Mouse (Mus musculus) cerebellum, adult 2 months (tissue): ENCODE data around the gene Exosc7. TPM values are rescaled to one million over a fixed set of nuclear protein-coding genes. Genes with fewer than 3 reads are reported as not detected.

Experiments used
- DNase-seq, 2 experiments: peaks; one replicate each; pipeline ENCODE4 v3.0.0; 2021
- H3K27ac ChIP-seq: fragments of 200-500 bp; 2 replicates; pipeline ENCODE4 v1.5.1; 2012; ENCODE audit warnings: low read length, control low read depth, inconsistent platforms; ENCODE audit not compliant: insufficient read depth
- H3K27me3 ChIP-seq: fragments of 200-500 bp; 2 replicates; pipeline ENCODE4 v1.6.1; 2012; ENCODE audit warnings: inconsistent platforms, mild to moderate bottlenecking, low read length, moderate library complexity; ENCODE audit not compliant: control insufficient read depth, insufficient read depth
- H3K4me1 ChIP-seq: fragments of 200-500 bp; 2 replicates; pipeline ENCODE4 v1.6.1; 2011; ENCODE audit warnings: low read length; ENCODE audit not compliant: control insufficient read depth, insufficient read depth
- H3K4me3 ChIP-seq: fragments of 200-500 bp; replicated peaks from 2 replicates; pipeline ENCODE3; 2011; ENCODE audit warnings: mild to moderate bottlenecking, low read depth, low read length, control low read depth; ENCODE audit not compliant: insufficient read depth
- CTCF ChIP-seq: fragments of 200-500 bp; IDR thresholded peaks from 2 replicates; pipeline ENCODE4 v1.5.1; 2011; ENCODE audit warnings: low read depth, mild to moderate bottlenecking, control low read depth, low read length, moderate library complexity, borderline replicate concordance; ENCODE audit not compliant: insufficient read depth
- POLR2A ChIP-seq: fragments of 200-500 bp; IDR thresholded peaks from 2 replicates; pipeline ENCODE4 v1.6.1; 2011; ENCODE audit warnings: low read length, control low read depth, borderline replicate concordance; ENCODE audit not compliant: insufficient read depth
- WGBS: fragments of 180-500 bp; shearing (Covaris S2); methylation state at CpG from one replicate; pipeline ENCODE4 v1.1.7; 2018; 5-methylcytosine and 5-hydroxymethylcytosine counted together
- polyA plus RNA-seq: library from polyadenylated mRNA; depleted of rRNA; stranded (reverse); fragments of >200 nt; gene quantifications from 2 replicates; pipeline ENCODE4 v1.2.3, GENCODE M21; 2012

Gene Exosc7
- polyA plus RNA-seq, 1 experiment, result 57.2 TPM

DNA sequence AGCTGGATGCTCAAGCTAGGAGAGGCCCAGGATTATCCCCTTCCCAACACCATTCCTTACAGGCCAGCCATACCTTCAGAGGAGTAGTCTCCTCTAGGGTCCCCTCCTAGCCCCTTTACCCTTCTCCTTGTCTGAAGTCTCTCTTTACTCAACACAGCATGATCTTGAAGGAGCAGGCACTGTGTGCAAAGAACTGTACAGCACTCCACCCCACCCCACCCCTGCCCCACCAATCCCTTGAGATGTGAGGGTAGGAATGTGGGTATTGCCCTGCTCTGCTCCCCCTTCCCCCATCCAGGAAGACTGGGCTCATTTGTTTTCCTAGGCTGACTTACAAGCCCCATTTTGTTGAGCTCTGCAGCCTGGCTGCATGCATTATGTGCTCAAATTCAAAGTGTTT lies 8.7 kb upstream of the Exosc7 start:
- Histone ChIP-seq H3K4me3 (no peak overlapping the region), H3K27me3 (no peaks in the 10 kb centered on the region), H3K27ac (no peak overlapping the region), H3K4me1 (no peaks in the 10 kb centered on the region)
- no peak for TF ChIP-seq CTCF
- no peak for TF ChIP-seq POLR2A
- DNase-seq, result no peak

GRCm38 (mm10) chr9:123107186-123107585 lies 5.8 kb upstream of the Exosc7 start:
- Histone ChIP-seq H3K4me1 (no peaks in the 10 kb centered on the region), H3K27ac (no peak overlapping the region), H3K27me3 (no peaks in the 10 kb centered on the region), H3K4me3 (no peak overlapping the region)
- TF ChIP-seq POLR2A (no peak), CTCF (no peak)
- 91% methylated on average over 4 of the region's 4 CpGs for WGBS
- DNase-seq, result no peak

DNA sequence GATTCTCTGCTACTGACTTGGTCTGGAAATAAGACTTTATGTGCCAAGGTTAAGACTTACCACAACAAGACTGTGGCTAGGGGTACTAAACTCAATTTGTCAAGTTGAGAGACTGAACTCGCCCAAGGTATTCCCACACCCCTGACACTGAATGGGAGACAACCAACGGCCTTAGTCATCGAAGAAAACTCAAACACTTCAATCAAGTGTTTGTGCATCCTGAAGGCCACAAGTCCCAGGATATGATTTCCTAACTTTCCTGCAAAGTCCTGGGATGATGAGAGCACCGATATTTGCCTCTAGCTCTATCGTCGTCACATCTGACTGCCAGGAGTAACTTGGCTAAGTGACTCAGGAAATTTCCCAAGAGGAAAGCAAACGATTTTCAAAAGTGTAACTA lies 3.8 kb upstream of the Exosc7 start:
- 87% methylated on average over 7 of the region's 7 CpGs for WGBS
- no peak for DNase-seq

DNA sequence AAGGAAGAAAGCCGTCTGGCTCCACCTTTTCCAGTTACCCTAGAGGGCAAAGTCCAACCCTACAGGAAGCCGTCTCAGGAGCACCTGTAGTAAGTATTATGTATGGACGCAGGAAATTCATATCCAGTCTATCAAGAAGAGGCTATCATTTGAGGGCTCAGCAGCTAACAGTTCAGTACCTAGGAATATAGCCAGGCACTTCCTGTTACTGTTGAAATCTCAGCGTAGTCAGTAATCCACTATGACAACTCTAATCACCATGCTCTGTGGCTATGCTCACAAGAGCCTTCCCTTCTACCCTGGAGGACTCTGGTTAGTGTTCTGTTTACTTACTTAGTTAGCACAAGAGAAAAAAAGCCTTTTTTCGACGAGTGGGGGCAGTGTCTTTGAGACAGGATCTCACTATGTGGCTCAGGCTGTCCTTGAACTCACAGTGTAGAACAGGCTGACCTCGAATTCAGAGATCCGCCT lies 1.2 kb upstream of the Exosc7 start:
- H3K27ac ChIP-seq, result no peak overlapping the region
- no peak for DNase-seq
- 57% methylated on average over 8 of the region's 8 CpGs for WGBS
- peak overlapping the region; percentile 67 for H3K4me3 ChIP-seq
- H3K4me1 ChIP-seq, result no peaks in the 10 kb centered on the region; the same call in 1 of the 2 replicates
- no peak for TF ChIP-seq CTCF
- TF ChIP-seq POLR2A, result no peak
- no peaks in the 10 kb centered on the region for H3K27me3 ChIP-seq

More for the DNA sequence above, 3.8 kb upstream of the Exosc7 start:
- Histone ChIP-seq H3K27me3 (no peaks in the 10 kb centered on the region), H3K4me3 (no peak overlapping the region), H3K4me1 (no peaks in the 10 kb centered on the region), H3K27ac (no peak overlapping the region)
- TF ChIP-seq CTCF, result no peak
- no peak for TF ChIP-seq POLR2A

GRCm38 (mm10) chr9:123113931-123114330 lies 916 bp downstream of the Exosc7 start:
- Histone ChIP-seq H3K27ac (no peak overlapping the region), H3K27me3 (no peaks in the 10 kb centered on the region), H3K4me3 (peak overlapping the region; percentile 67), H3K4me1 (no peaks in the 10 kb centered on the region; the same call in 1 of the 2 replicates)
- TF ChIP-seq POLR2A (no peak), CTCF (no peak)
- peak in 1 of 2 experiments; percentile 21 for DNase-seq
- 41% methylated on average over 6 of the region's 6 CpGs for WGBS

GRCm38 (mm10) chr9:123115566-123115965 lies 2.6 kb downstream of the Exosc7 start:
- no peak for DNase-seq
- 100% methylated on average over 1 of the region's 1 CpGs for WGBS

DNA sequence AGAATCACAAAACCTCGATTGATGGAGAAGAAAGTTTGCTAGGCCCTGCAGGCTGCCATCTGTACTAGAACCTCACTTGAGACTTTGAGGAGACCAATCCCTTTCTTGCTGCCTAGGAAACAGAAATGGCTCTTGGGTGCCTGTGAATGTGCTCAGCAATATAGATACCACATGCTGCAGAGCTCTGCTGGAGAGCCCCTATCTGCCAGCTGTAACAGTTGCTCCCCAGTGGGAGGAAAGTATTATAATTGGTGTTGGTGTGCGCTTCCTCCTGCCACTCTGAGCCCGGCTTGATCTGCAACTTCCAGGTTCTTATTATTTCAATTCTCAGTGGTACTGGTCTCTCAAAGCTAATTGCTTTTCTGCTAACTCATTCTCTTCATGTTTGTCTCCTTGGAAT lies 10.0 kb downstream of the Exosc7 start:
- no peak overlapping the region for H3K27ac ChIP-seq
- no peak for DNase-seq
- 80% methylated on average over 3 of the region's 3 CpGs for WGBS

More at GRCm38 (mm10) chr9:123115566-123115965, 2.6 kb downstream of the Exosc7 start:
- Histone ChIP-seq H3K4me3 (no peak overlapping the region), H3K27me3 (no peaks in the 10 kb centered on the region), H3K4me1 (no peaks in the 10 kb centered on the region; the same call in 1 of the 2 replicates), H3K27ac (no peak overlapping the region)
- no peak for TF ChIP-seq POLR2A
- TF ChIP-seq CTCF, result no peak

DNA sequence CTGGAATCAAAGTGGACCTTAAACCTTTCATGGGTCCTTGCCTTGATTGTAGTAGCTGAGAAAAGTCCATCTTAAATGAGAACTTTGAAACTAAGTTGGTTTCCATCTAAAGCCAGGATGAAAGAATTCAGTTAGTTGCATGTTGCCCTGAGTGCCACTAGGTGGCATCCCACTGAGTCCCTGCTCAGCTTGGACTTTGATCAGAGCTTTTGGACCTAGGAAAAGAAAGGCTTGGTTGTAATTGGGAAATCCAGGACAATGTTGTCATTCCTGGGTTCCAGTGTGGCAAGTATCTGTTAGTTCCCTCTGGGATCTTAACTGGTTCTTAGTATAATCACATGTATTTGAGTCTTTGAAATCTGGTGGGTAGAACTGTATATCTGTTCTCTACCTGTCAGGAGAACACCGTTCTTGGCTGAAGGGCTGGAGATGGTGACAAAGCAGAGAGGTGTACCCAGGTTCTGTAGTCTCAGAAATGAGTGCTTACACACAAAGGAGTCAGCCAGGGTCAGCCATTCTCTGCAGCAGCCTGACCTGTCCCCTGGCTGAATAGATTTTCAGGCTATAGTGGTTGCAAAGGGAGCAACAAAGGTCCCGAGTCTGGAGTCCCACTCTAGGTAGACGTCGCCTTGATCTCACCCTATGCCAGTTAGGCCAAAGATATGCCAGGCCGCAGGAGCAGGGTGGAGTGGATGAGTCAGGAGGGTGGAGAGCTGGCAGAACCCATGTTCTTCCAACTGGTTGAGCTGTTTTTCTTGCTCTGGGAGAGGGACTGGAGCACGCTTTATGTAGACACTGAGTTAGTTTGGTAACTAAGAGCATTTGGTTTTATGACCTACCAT lies 10.8 kb downstream of the Exosc7 start:
- Histone ChIP-seq H3K27me3 (no peaks in the 10 kb centered on the region), H3K27ac (no peak overlapping the region), H3K4me3 (no peak overlapping the region), H3K4me1 (no peaks in the 10 kb centered on the region)
- no peak for DNase-seq
- 95% methylated on average over 6 of the region's 6 CpGs for WGBS
- TF ChIP-seq POLR2A (no peak), CTCF (peak; percentile 67)

More for the DNA sequence above, 10.0 kb downstream of the Exosc7 start:
- TF ChIP-seq POLR2A (no peak), CTCF (no peak)
- no peaks in the 10 kb centered on the region for H3K27me3 ChIP-seq
- no peak overlapping the region for H3K4me3 ChIP-seq
- H3K4me1 ChIP-seq, result no peaks in the 10 kb centered on the region
